Mouse (Mus musculus): ENCODE measurements around the gene Dner. TPM values are rescaled to one million over a fixed set of nuclear protein-coding genes. Genes with fewer than 3 reads are reported as not detected.

Gene Dner
- polyA plus RNA-seq, 1 experiment from 2014 or later, result 328 TPM

DNA sequence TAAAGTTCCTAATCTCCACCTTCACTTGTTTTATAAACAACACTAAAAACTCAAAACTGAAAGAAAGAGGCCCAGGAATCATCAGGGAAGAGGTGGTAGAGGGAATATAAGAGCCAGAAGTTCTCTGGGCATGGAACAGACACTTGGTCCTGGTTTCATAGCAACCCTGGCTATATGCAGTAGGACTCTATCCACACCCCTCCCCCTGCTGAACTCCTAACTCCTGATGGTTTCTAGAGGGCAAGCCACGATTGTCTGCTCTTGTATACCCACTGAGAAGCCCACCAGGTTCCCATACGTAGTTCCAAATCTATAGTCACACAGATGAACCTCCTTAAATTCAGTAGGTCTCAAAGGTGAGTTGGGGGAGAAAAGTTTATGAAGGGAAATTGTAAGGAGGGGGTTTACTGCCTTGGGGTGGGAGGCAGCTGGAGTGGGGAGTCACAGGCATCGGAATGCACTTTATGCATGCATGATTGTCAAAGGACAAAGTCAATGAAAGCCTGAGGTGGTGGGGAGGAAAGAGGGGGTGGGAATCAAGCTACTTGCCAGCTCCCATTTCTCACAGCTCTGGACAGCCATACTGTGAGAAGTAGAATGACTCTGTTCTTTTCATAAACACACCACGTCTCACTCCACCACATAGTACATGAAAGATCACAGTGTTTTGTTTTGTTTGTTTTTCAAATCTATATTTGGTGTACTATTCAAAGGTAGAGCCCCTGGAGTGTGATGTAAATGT, 31.5 kb downstream of the Dner start:
- peak; percentile 64 for ATAC-seq
- no peaks in the 10 kb centered on the region for H3K36me3 ChIP-seq (ENCODE audit: control insufficient read depth, insufficient read depth, low read length)
- no peak overlapping the region; the same call in 1 of the 2 replicates for H3K27ac ChIP-seq (ENCODE audit: low read depth, low read length)
- no peaks in the 10 kb centered on the region for H3K27me3 ChIP-seq (replicated peaks; ENCODE audit: control insufficient read depth, insufficient read depth, low read length)
- H3K9ac ChIP-seq (ENCODE audit: low read depth, low read length), result no peak overlapping the region
- H3K4me3 ChIP-seq (ENCODE audit: low read length), result no peak overlapping the region
- WGBS, result 24% methylated on average over 4 of the region's 4 CpGs
- no peak overlapping the region for H3K4me2 ChIP-seq (ENCODE audit: low read length)
- H3K9me3 ChIP-seq (ENCODE audit: control insufficient read depth, low read length), result no peaks in the 10 kb centered on the region
- peaks cover 10% of the 10 kb centered on the region for H3K4me1 ChIP-seq (ENCODE audit: control insufficient read depth, insufficient read depth, low read depth, low read length)

DNA sequence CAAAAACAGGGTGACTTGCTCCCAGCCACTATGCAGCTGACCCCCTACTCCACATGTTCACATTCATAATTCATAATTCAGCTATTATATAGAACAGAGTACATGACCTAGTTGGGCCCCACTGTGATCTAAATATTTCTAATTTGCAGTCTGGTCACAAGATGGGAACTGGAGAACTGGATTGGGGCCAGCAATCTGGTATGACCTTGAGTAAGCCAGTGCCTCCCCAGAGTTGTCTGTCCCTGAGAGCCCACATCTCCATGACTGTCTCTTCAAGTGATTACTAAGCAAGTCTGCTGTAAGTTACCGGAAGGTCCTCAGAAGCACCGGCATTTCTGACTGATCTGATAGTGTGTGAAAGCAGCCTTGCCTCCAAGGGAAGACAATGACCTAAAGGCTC, 49.2 kb downstream of the Dner start:
- whole genome bisulfite sequencing, result 86% methylated on average over 2 of the region's 2 CpGs
- H3K27me3 ChIP-seq (replicated peaks; ENCODE audit: control insufficient read depth, insufficient read depth, low read length), result no peaks in the 10 kb centered on the region
- peak; percentile 29; the same call in 1 of the 2 replicates for ATAC-seq
- no peaks in the 10 kb centered on the region; the same call in 1 of the 2 replicates for H3K4me1 ChIP-seq (ENCODE audit: control insufficient read depth, insufficient read depth, low read depth, low read length)
- H3K27ac ChIP-seq (ENCODE audit: low read depth, low read length), result no peak overlapping the region
- no peak overlapping the region for H3K9ac ChIP-seq (ENCODE audit: low read depth, low read length)
- no peaks in the 10 kb centered on the region for H3K9me3 ChIP-seq (ENCODE audit: control insufficient read depth, low read length)
- no peaks in the 10 kb centered on the region for H3K36me3 ChIP-seq (ENCODE audit: control insufficient read depth, insufficient read depth, low read length)
- H3K4me2 ChIP-seq (ENCODE audit: low read length), result no peak overlapping the region
- no peak overlapping the region for H3K4me3 ChIP-seq (ENCODE audit: low read length)

DNA sequence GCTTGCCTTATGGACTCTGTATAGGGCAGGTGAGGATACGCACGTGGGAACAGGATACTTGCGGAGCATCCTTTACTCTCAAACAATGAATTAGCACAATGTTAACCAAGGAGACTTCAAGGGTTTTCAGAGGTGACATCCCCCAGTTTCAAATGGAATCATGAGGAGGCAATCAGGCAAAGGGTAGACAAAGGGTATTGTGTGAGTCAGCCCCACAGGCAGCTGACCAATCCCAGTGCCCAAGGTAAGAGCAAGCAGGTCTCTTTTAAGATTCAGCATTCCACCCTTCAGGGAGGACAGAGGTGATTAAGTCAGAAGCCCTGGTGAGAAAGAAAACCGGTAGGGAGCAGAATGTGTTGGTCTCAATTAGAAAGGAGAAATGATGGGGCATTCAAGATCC, 55.6 kb downstream of the Dner start:
- Histone ChIP-seq H3K4me2 (ENCODE audit: low read length) (no peak overlapping the region), H3K9ac (ENCODE audit: low read depth, low read length) (no peak overlapping the region), H3K27me3 (replicated peaks; ENCODE audit: control insufficient read depth, insufficient read depth, low read length) (no peaks in the 10 kb centered on the region), H3K4me3 (ENCODE audit: low read length) (no peak overlapping the region), H3K4me1 (ENCODE audit: control insufficient read depth, insufficient read depth, low read depth, low read length) (peaks cover 10% of the 10 kb centered on the region), H3K9me3 (ENCODE audit: control insufficient read depth, low read length) (no peaks in the 10 kb centered on the region), H3K27ac (ENCODE audit: low read depth, low read length) (no peak overlapping the region), H3K36me3 (ENCODE audit: control insufficient read depth, insufficient read depth, low read length) (0 out of 2 replicates have a peak, but pooled peaks cover 3% of the 10 kb centered on the region)
- ATAC-seq, result no peak
- WGBS, result 65% methylated on average over 4 of the region's 4 CpGs

DNA sequence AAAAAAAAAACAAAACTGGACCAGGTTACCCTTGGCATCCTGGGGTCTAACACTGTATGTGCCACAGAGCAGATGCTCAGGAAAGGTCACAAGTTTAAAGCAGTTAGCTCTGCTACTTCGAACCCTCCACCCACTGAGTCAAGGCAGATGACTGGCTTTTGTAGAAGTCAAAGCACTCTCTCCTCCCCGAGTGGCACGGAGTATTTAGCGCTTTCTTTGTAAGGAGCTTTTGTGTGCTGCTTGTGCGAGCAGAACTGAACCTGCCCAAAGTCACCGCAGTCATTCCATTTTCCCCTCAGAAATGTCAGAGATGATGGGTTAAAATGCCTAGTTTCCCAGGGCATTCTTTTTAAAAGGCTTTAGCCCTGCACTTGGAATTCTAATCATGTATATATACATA, 59.1 kb downstream of the Dner start:
- H3K27me3 ChIP-seq (replicated peaks; ENCODE audit: control insufficient read depth, insufficient read depth, low read length), result no peaks in the 10 kb centered on the region
- no peak overlapping the region for H3K4me3 ChIP-seq (ENCODE audit: low read length)
- no peak overlapping the region for H3K27ac ChIP-seq (ENCODE audit: low read depth, low read length)
- no peak overlapping the region for H3K4me2 ChIP-seq (ENCODE audit: low read length)
- no peak for ATAC-seq
- H3K4me1 ChIP-seq (ENCODE audit: control insufficient read depth, insufficient read depth, low read depth, low read length), result peaks cover 10% of the 10 kb centered on the region
- no peak overlapping the region for H3K9ac ChIP-seq (ENCODE audit: low read depth, low read length)
- H3K36me3 ChIP-seq (ENCODE audit: control insufficient read depth, insufficient read depth, low read length), result 0 out of 2 replicates have a peak, but pooled peaks cover 3% of the 10 kb centered on the region
- 7% methylated on average over 6 of the region's 6 CpGs for WGBS
- no peaks in the 10 kb centered on the region for H3K9me3 ChIP-seq (ENCODE audit: control insufficient read depth, low read length)

DNA sequence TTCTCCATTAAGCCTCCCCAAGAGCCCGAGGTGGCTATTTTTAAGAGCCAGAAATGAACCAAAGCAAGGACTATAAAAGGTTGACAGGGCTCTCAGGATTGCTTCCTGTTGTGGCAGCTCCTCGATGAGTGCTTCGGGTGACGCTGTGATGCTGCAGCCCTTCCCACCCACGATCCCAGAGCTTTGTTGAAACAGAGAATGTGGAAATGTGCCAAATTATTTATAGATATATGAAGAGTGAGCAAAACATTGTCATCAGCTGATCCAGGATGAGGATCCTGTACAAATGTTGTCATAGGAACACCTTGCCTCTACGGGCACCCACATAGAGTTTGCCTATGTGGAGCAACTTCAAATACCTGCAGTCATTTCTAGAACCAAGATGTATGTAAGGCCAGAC, 67.8 kb downstream of the Dner start:
- Histone ChIP-seq H3K4me2 (ENCODE audit: low read length) (no peak overlapping the region), H3K4me3 (ENCODE audit: low read length) (no peak overlapping the region), H3K27me3 (replicated peaks; ENCODE audit: control insufficient read depth, insufficient read depth, low read length) (no peaks in the 10 kb centered on the region), H3K9ac (ENCODE audit: low read depth, low read length) (no peak overlapping the region), H3K27ac (ENCODE audit: low read depth, low read length) (no peak overlapping the region), H3K4me1 (ENCODE audit: control insufficient read depth, insufficient read depth, low read depth, low read length) (peaks cover 3% of the 10 kb centered on the region), H3K9me3 (ENCODE audit: control insufficient read depth, low read length) (no peaks in the 10 kb centered on the region), H3K36me3 (ENCODE audit: control insufficient read depth, insufficient read depth, low read length) (no peaks in the 10 kb centered on the region)
- WGBS, result 89% methylated on average over 6 of the region's 6 CpGs
- no peak for ATAC-seq

DNA sequence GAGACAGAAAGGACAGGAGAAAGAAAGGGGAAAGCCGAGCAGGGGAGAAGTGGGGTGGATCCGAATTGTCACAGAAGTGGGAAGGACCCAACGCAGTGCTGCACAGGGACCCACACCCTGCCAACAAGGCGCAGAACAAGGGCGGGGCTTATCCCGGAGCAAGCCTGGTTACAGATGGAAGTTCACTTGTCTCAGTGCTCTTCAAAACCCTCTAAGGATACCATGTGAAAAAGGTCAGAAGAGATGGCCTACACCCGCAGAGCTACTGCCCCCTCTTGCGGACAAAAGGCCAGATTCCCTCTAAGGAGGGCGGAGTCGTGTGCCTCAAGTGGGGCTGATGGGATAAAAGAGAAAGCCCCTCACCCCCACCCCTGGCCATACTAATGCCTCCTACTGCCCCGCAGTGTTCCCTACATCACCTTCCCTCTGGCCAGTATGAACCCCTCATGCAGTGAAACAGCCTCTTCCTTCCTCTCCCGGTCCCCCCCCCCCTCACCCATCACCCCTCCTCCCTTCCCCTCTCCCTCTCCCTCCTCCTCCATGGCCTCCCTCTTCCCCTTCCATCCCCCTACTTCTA, 73.0 kb downstream of the Dner start:
- no peaks in the 10 kb centered on the region for H3K27me3 ChIP-seq (replicated peaks; ENCODE audit: control insufficient read depth, insufficient read depth, low read length)
- H3K36me3 ChIP-seq (ENCODE audit: control insufficient read depth, insufficient read depth, low read length), result no peaks in the 10 kb centered on the region
- H3K9ac ChIP-seq (ENCODE audit: low read depth, low read length), result no peak overlapping the region
- H3K4me1 ChIP-seq (ENCODE audit: control insufficient read depth, insufficient read depth, low read depth, low read length), result peaks cover 23% of the 10 kb centered on the region
- 30% methylated on average over 12 of the region's 12 CpGs for WGBS
- no peak overlapping the region for H3K4me2 ChIP-seq (ENCODE audit: low read length)
- no peak for ATAC-seq
- no peaks in the 10 kb centered on the region for H3K9me3 ChIP-seq (ENCODE audit: control insufficient read depth, low read length)
- no peak overlapping the region for H3K4me3 ChIP-seq (ENCODE audit: low read length)
- no peak overlapping the region; the same call in 1 of the 2 replicates for H3K27ac ChIP-seq (ENCODE audit: low read depth, low read length)

DNA sequence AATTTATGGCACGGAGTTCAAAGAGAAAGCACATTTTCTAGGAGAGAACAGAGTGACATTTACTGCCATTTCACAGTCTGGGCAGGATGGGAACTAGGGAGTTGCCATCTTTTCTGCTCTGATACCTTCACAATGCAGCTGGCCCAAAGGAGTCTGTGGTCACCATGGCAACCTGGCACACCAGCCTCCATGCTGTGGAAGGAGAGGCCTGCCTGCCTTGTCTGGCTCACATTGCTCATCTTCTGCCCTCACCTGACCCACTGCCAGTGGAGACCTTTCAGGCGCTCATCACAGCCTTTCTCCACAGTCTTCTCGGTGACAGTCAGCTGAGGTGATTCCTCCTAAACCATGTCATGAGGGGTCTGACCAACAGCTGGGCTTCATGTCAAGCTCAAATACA, 74.7 kb downstream of the Dner start:
- H3K4me2 ChIP-seq (ENCODE audit: low read length), result peak overlapping the region; percentile 27
- H3K27ac ChIP-seq (ENCODE audit: low read depth, low read length), result peak overlapping the region; percentile 73
- peak; percentile 87 for ATAC-seq
- H3K4me1 ChIP-seq (ENCODE audit: control insufficient read depth, insufficient read depth, low read depth, low read length), result peaks cover 25% of the 10 kb centered on the region
- WGBS, result 26% methylated on average over 3 of the region's 3 CpGs
- no peak overlapping the region for H3K4me3 ChIP-seq (ENCODE audit: low read length)
- no peaks in the 10 kb centered on the region for H3K9me3 ChIP-seq (ENCODE audit: control insufficient read depth, low read length)
- no peak overlapping the region for H3K9ac ChIP-seq (ENCODE audit: low read depth, low read length)
- no peaks in the 10 kb centered on the region for H3K27me3 ChIP-seq (replicated peaks; ENCODE audit: control insufficient read depth, insufficient read depth, low read length)
- no peaks in the 10 kb centered on the region for H3K36me3 ChIP-seq (ENCODE audit: control insufficient read depth, insufficient read depth, low read length)

DNA sequence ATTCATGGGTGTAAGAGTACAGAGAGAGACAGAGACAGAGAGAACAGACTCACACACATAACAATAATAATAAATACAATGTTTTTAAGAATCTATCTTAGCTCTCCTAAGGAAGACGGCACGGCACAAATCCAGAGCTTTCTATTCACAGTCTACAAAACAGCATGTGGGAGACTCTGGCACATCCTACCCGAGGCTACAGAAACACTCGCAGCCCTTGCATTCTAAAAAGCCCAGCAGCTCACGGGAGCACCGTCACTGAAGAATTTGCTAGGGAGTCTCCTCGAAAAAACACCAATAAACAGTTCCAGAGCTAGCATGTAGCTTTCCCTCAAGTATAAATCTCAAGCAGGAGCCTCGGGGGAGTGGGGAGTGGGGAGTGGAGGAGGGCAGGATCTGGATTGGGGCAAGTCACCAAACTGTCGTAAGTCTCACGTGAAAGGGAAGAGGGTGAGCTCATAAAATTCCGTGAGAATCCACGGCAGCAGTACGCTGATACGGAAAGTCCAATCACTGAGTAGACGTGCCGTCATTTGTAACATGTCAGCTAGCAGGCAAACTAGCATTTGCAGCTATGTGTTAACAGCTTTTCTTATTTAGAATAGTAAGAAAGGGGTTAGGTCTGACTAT, 76.8 kb downstream of the Dner start:
- H3K9me3 ChIP-seq (ENCODE audit: control insufficient read depth, low read length), result no peaks in the 10 kb centered on the region
- 0 out of 2 replicates have a peak overlapping the region, but pooled peaks have one; percentile 2 for H3K9ac ChIP-seq (ENCODE audit: low read depth, low read length)
- no peaks in the 10 kb centered on the region for H3K36me3 ChIP-seq (ENCODE audit: control insufficient read depth, insufficient read depth, low read length)
- H3K4me1 ChIP-seq (ENCODE audit: control insufficient read depth, insufficient read depth, low read depth, low read length), result peaks cover 29% of the 10 kb centered on the region
- ATAC-seq, result no peak
- 24% methylated on average over 16 of the region's 16 CpGs for WGBS
- no peaks in the 10 kb centered on the region for H3K27me3 ChIP-seq (replicated peaks; ENCODE audit: control insufficient read depth, insufficient read depth, low read length)
- H3K4me2 ChIP-seq (ENCODE audit: low read length), result peak overlapping the region; percentile 38
- no peak overlapping the region for H3K4me3 ChIP-seq (ENCODE audit: low read length)
- H3K27ac ChIP-seq (ENCODE audit: low read depth, low read length), result peak overlapping the region; percentile 51; the same call in 1 of the 2 replicates

DNA sequence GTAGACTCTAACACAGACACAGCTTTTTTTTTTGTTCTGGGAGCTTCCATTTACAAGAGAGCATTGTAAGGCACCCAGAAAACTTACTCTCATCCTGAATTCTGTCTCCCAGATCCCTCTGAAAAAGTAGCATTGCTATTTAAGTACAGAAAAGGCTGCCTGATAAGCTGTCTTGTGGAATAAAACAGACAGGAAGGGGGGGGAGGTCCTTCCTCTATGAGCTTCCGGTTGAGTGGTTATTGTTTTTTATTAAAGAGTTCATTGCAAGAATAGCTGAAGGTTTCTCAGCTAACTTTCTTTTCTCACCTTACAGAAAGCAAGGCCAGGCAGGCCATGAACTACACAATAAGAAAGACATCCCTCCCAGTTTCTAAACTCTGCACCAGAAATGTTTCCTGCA, 77.9 kb downstream of the Dner start:
- Histone ChIP-seq H3K4me3 (ENCODE audit: low read length) (no peak overlapping the region), H3K9me3 (ENCODE audit: control insufficient read depth, low read length) (no peaks in the 10 kb centered on the region), H3K9ac (ENCODE audit: low read depth, low read length) (no peak overlapping the region), H3K4me1 (ENCODE audit: control insufficient read depth, insufficient read depth, low read depth, low read length) (peaks cover 34% of the 10 kb centered on the region), H3K27me3 (replicated peaks; ENCODE audit: control insufficient read depth, insufficient read depth, low read length) (no peaks in the 10 kb centered on the region), H3K4me2 (ENCODE audit: low read length) (no peak overlapping the region), H3K36me3 (ENCODE audit: control insufficient read depth, insufficient read depth, low read length) (no peaks in the 10 kb centered on the region), H3K27ac (ENCODE audit: low read depth, low read length) (0 out of 2 replicates have a peak overlapping the region, but pooled peaks have one; percentile 41)
- no peak for ATAC-seq
- WGBS, result 59% methylated on average over 1 of the region's 1 CpGs
